Mouse (Mus musculus) MEL (cell line): Measurements from ENCODE around the gene Kctd17.

ENCODE experiments used
- MXI1 ChIP-seq: IDR thresholded peaks from 2 replicates; pipeline ENCODE4 v1.6.1; 2011; ENCODE audit warnings: mild to moderate bottlenecking, low read depth, low read length, improper control_type of control experiment
- POLR2A ChIP-seq, 2 experiments: IDR thresholded peaks; 2 replicates each; pipeline ENCODE4 v1.6.1; 2011 to 2012; ENCODE audit warnings: low read length in 2 of 2, mild to moderate bottlenecking in 2 of 2, control low read depth in 1 of 2, improper control_type of control experiment in 1 of 2, low read depth in 1 of 2, moderate library complexity in 1 of 2; ENCODE audit not compliant: control insufficient read depth in 1 of 2, insufficient read depth in 1 of 2, poor library complexity in 1 of 2

DNA sequence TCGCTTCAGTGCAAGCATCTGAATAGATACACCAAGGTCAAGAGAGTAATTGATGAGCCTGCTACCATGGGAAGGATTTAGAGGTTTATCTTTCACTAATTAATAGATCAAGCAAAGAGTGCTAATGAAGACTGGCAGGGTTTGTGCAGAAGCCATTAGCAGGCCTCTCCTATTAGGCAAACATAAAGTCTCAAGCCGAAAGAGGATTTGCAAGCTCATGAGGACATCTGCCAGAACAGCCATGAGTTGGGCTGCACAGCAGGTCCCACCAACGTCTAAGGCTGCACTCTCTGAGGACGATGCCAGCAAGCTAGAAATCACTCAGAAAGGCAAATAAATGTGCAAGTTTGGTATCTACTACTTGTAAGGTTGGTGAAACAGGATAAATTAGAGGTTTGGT lies 47.6 kb upstream of the Kctd17 start:
- no peak for TF ChIP-seq POLR2A (IDR thresholded peaks at IDR 0.05; ENCODE audit: control insufficient read depth in 1 of 2, insufficient read depth in 1 of 2, low read depth in 1 of 2, low read length in 2 of 2, poor library complexity in 1 of 2)
- TF ChIP-seq MXI1: no peak
